Mouse (Mus musculus) limb, embryonic 10.5 days (tissue): ENCODE results near the gene Sdr9c7. TPM values are rescaled to one million over a fixed set of nuclear protein-coding genes. Genes with fewer than 3 reads are reported as not detected.
"Not testable (repeated sequence)": the region's sequence is repeated elsewhere in the genome, so short reads cannot be mapped to it uniquely, and the experiment has no call there.

Source experiments
- DNase-seq: peaks from one replicate; pipeline ENCODE4 v3.0.0-alpha.2; 2017; ENCODE audit warnings: low spot score
- H3K27ac ChIP-seq: fragments of 300-500 bp; sonication (generic); 2 replicates; pipeline ENCODE4 v1.5.1; 2016; ENCODE audit warnings: mild to moderate bottlenecking
- H3K27me3 ChIP-seq: fragments of 300-500 bp; sonication (generic); 2 replicates; pipeline ENCODE4 v1.6.1; 2016; ENCODE audit warnings: low read depth, mild to moderate bottlenecking; ENCODE audit not compliant: poor library complexity, severe bottlenecking
- H3K36me3 ChIP-seq: fragments of 300-500 bp; sonication (generic); 2 replicates; pipeline ENCODE4 v1.6.1; 2016; ENCODE audit warnings: mild to moderate bottlenecking, moderate library complexity
- H3K4me1 ChIP-seq: fragments of 300-500 bp; sonication (generic); 2 replicates; pipeline ENCODE4 v1.6.1; 2016
- H3K4me3 ChIP-seq: fragments of 300-500 bp; sonication (generic); 2 replicates; pipeline ENCODE4 v1.5.1; 2016; ENCODE audit warnings: mild to moderate bottlenecking, moderate library complexity
- H3K9me3 ChIP-seq: fragments of 300-500 bp; sonication (generic); replicated peaks from 2 replicates; pipeline ENCODE4 v1.6.1; 2016; ENCODE audit warnings: mild to moderate bottlenecking
- WGBS: fragments of 180-500 bp; shearing (Covaris S2); methylation state at CpG from one replicate; pipeline ENCODE4 v1.1.7; 2016; 5-methylcytosine and 5-hydroxymethylcytosine counted together
- polyA plus RNA-seq: library from polyadenylated mRNA; unstranded; fragments of >200 nt; fragmentation: Nextera tagmentation; extraction: Ambion mirVana; gene quantifications from 2 replicates; pipeline ENCODE4 v1.2.1, GENCODE M21; 2016

The Sdr9c7 gene
- polyA plus RNA-seq, 1 experiment from 2014 or later: not detected

GRCm38 (mm10) chr10:127891481-127891880, 6.8 kb upstream of the Sdr9c7 start:
- no peak overlapping the region for H3K4me3 ChIP-seq
- no peaks in the 10 kb centered on the region for H3K27me3 ChIP-seq
- no peak for DNase-seq
- H3K4me1 ChIP-seq: peaks cover 7% of the 10 kb centered on the region
- no peak overlapping the region for H3K27ac ChIP-seq
- 93% methylated on average over 1 of the region's 1 CpGs for WGBS
- H3K36me3 ChIP-seq: no peaks in the 10 kb centered on the region
- no peaks in the 10 kb centered on the region for H3K9me3 ChIP-seq

GRCm38 (mm10) chr10:127893163-127894022, 4.9 kb upstream of the Sdr9c7 start:
- DNase-seq, H3K27ac ChIP-seq, H3K27me3 ChIP-seq, H3K9me3 ChIP-seq, H3K4me1 ChIP-seq, H3K36me3 ChIP-seq, H3K4me3 ChIP-seq: not testable (repeated sequence)
- 73% methylated on average over 5 of the region's 5 CpGs for WGBS

GRCm38 (mm10) chr10:127896705-127897104, 1.6 kb upstream of the Sdr9c7 start:
- WGBS: 70% methylated on average over 5 of the region's 5 CpGs
- H3K36me3 ChIP-seq: no peaks in the 10 kb centered on the region
- H3K27ac ChIP-seq: no peak overlapping the region
- no peaks in the 10 kb centered on the region for H3K27me3 ChIP-seq
- no peaks in the 10 kb centered on the region for H3K9me3 ChIP-seq
- H3K4me1 ChIP-seq: no peaks in the 10 kb centered on the region
- no peak for DNase-seq
- no peak overlapping the region for H3K4me3 ChIP-seq

- H3K36me3 ChIP-seq: no peaks in the 10 kb centered on the region
- no peak overlapping the region for H3K27ac ChIP-seq
- no peaks in the 10 kb centered on the region for H3K27me3 ChIP-seq
- 86% methylated on average over 3 of the region's 3 CpGs for WGBS
- no peaks in the 10 kb centered on the region for H3K4me1 ChIP-seq
- H3K4me3 ChIP-seq: no peak overlapping the region
- H3K9me3 ChIP-seq: no peaks in the 10 kb centered on the region
- no peak for DNase-seq
Observed at GRCm38 (mm10) chr10:127897506-127897905, 812 bp upstream of the Sdr9c7 start.

GRCm38 (mm10) chr10:127899783-127900182, 1.5 kb downstream of the Sdr9c7 start:
- Histone ChIP-seq H3K27ac (no peak overlapping the region), H3K4me3 (no peak overlapping the region), H3K9me3 (no peaks in the 10 kb centered on the region), H3K4me1 (no peaks in the 10 kb centered on the region), H3K36me3 (no peaks in the 10 kb centered on the region), H3K27me3 (no peaks in the 10 kb centered on the region)
- 84% methylated on average over 5 of the region's 5 CpGs for WGBS
- no peak for DNase-seq

GRCm38 (mm10) chr10:127901751-127902150, 3.4 kb downstream of the Sdr9c7 start:
- no peak for DNase-seq
- Histone ChIP-seq H3K4me3 (no peak overlapping the region), H3K36me3 (no peaks in the 10 kb centered on the region), H3K4me1 (no peaks in the 10 kb centered on the region), H3K27me3 (no peaks in the 10 kb centered on the region), H3K9me3 (no peaks in the 10 kb centered on the region), H3K27ac (no peak overlapping the region)
- 88% methylated on average over 4 of the region's 4 CpGs for WGBS

- H3K4me3 ChIP-seq: no peak overlapping the region
- 45% methylated on average over 1 of the region's 1 CpGs for WGBS
- H3K27me3 ChIP-seq: no peaks in the 10 kb centered on the region
- H3K9me3 ChIP-seq: no peaks in the 10 kb centered on the region
- no peaks in the 10 kb centered on the region for H3K36me3 ChIP-seq
- no peak for DNase-seq
- no peak overlapping the region for H3K27ac ChIP-seq
- H3K4me1 ChIP-seq: no peaks in the 10 kb centered on the region
Observed at GRCm38 (mm10) chr10:127903116-127903515, 4.8 kb downstream of the Sdr9c7 start.

GRCm38 (mm10) chr10:127904718-127905446, 6.6 kb downstream of the Sdr9c7 start:
- no peak for DNase-seq
- 78% methylated on average over 7 of the region's 7 CpGs for WGBS
- 0 out of 2 replicates have a peak overlapping the region, but pooled peaks have one; percentile 14 for H3K27ac ChIP-seq

GRCm38 (mm10) chr10:127906138-127906537, 7.8 kb downstream of the Sdr9c7 start:
- no peak for DNase-seq
- Histone ChIP-seq H3K27me3 (no peaks in the 10 kb centered on the region), H3K27ac (no peak overlapping the region), H3K9me3 (no peaks in the 10 kb centered on the region), H3K4me3 (no peak overlapping the region), H3K4me1 (no peaks in the 10 kb centered on the region), H3K36me3 (no peaks in the 10 kb centered on the region)
- 86% methylated on average over 2 of the region's 2 CpGs for WGBS

More at GRCm38 (mm10) chr10:127904718-127905446, 6.6 kb downstream of the Sdr9c7 start:
- Histone ChIP-seq H3K9me3 (no peaks in the 10 kb centered on the region), H3K36me3 (no peaks in the 10 kb centered on the region), H3K4me1 (no peaks in the 10 kb centered on the region), H3K4me3 (no peak overlapping the region), H3K27me3 (no peaks in the 10 kb centered on the region)

GRCm38 (mm10) chr10:127907386-127907951, 9.2 kb downstream of the Sdr9c7 start:
- no peak for DNase-seq
- H3K27ac ChIP-seq: no peak overlapping the region
- no peaks in the 10 kb centered on the region for H3K36me3 ChIP-seq
- no peaks in the 10 kb centered on the region for H3K9me3 ChIP-seq
- no peak overlapping the region for H3K4me3 ChIP-seq
- H3K4me1 ChIP-seq: no peaks in the 10 kb centered on the region
- no peaks in the 10 kb centered on the region for H3K27me3 ChIP-seq

GRCm38 (mm10) chr10:127915578-127915977, 17.3 kb downstream of the Sdr9c7 start:
- no peak for DNase-seq
- H3K36me3 ChIP-seq: no peaks in the 10 kb centered on the region
- H3K27ac ChIP-seq: no peak overlapping the region
- H3K27me3 ChIP-seq: no peaks in the 10 kb centered on the region
- no peak overlapping the region for H3K4me3 ChIP-seq
- 96% methylated on average over 1 of the region's 1 CpGs for WGBS
- no peaks in the 10 kb centered on the region for H3K9me3 ChIP-seq
- no peaks in the 10 kb centered on the region for H3K4me1 ChIP-seq

- WGBS: 77% methylated on average over 3 of the region's 3 CpGs
- DNase-seq, H3K9me3 ChIP-seq, H3K4me3 ChIP-seq, H3K4me1 ChIP-seq, H3K36me3 ChIP-seq, H3K27ac ChIP-seq, H3K27me3 ChIP-seq: not testable (repeated sequence)
Observed at GRCm38 (mm10) chr10:127917183-127917582, 18.9 kb downstream of the Sdr9c7 start.

- Histone ChIP-seq H3K4me3 (no peak overlapping the region), H3K27ac (no peak overlapping the region), H3K36me3 (no peaks in the 10 kb centered on the region), H3K9me3 (no peaks in the 10 kb centered on the region), H3K4me1 (no peaks in the 10 kb centered on the region), H3K27me3 (no peaks in the 10 kb centered on the region)
- WGBS: 93% methylated on average over 5 of the region's 5 CpGs
- no peak for DNase-seq
Observed at GRCm38 (mm10) chr10:127917651-127918050, 19.3 kb downstream of the Sdr9c7 start.
